Mouse (Mus musculus) layer of hippocampus, adult 2 months (tissue): ENCODE results near the gene Pla2g12b. TPM values are rescaled to one million over a fixed set of nuclear protein-coding genes. Genes with fewer than 3 reads are reported as not detected.

Experiments
- DNase-seq, 2 experiments: peaks; one replicate each; pipeline ENCODE4 v3.0.0; 2022; ENCODE audit warnings: low spot score in 2 of 2
- H3K27ac ChIP-seq: fragments of 200-600 bp; 2 replicates; pipeline ENCODE4 v1.8.1; 2022
- H3K4me3 ChIP-seq: fragments of 200-600 bp; 2 replicates; pipeline ENCODE4 v1.8.1; 2022; ENCODE audit warnings: mild to moderate bottlenecking
- CTCF ChIP-seq: fragments of 200-600 bp; conservative IDR thresholded peaks from 2 replicates; pipeline ENCODE4 v1.8.1; 2022; ENCODE audit warnings: antibody characterized with exemption, mild to moderate bottlenecking, moderate library complexity
- total RNA-seq, 2 experiments: library from RNA; stranded (reverse); gene quantifications; 2 replicates each; pipeline ENCODE4 v1.2.3; 2021

Pla2g12b gene
- total RNA-seq, 2 experiments from 2014 or later: not detected

DNA sequence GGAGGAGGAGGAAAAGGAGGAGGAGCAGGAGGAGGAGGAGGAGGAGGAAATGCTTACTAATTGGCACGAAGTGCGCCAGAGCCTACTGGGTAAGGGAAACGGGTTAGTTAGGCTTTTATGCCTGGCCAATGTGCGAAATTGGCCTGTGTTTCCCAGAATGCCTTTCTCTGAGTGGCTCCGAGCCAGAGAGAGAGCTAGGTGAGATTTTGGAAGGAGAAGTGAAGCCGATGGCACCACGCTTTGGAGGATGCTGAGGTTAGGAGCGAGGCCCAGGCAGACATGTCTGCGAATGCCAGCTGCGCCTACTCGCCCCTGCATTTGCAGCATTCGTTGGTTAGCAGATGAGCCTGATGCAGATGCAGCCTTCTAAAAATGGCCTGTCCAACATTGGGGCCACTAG, 56.3 kb downstream of the Pla2g12b start:
- TF ChIP-seq CTCF: no peak
- H3K4me3 ChIP-seq: no peak overlapping the region; the same call in 1 of the 2 replicates
- peak overlapping the region; percentile 80 for H3K27ac ChIP-seq
- DNase-seq: peak; percentile 39 to 42

- TF ChIP-seq CTCF: no peak
- H3K27ac ChIP-seq: no peak overlapping the region
- no peak for DNase-seq
- no peak overlapping the region for H3K4me3 ChIP-seq
Measured at GRCm38 (mm10) chr10:59462307-59462706, 58.8 kb downstream of the Pla2g12b start.

GRCm38 (mm10) chr10:59465546-59465945, 62.1 kb downstream of the Pla2g12b start:
- Histone ChIP-seq H3K27ac (no peak overlapping the region), H3K4me3 (no peak overlapping the region)
- DNase-seq: no peak
- TF ChIP-seq CTCF: no peak

- no peak overlapping the region for H3K27ac ChIP-seq
- no peak for DNase-seq
- no peak for TF ChIP-seq CTCF
- no peak overlapping the region for H3K4me3 ChIP-seq
Measured at GRCm38 (mm10) chr10:59466626-59467025, 63.2 kb downstream of the Pla2g12b start.

DNA sequence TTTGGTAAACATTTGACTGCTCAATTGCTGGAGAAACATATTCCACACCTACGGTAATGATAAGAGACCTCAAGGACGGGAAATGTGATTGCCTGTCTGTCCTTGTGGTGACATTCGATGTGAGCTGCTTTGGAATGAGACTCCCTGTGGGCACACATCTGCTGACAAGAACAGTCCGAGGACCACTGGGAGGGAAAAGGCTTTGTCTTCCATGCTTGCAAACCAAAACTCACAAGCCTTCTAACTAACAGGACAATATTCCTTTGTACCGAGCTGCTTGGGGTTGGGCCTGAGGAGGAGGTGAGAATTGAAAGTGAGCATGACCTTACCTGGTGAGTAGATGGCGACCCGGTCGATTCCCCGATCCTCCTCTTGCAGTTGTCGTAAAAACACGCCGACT, 63.8 kb downstream of the Pla2g12b start:
- no peak overlapping the region for H3K4me3 ChIP-seq
- no peak for TF ChIP-seq CTCF
- no peak overlapping the region for H3K27ac ChIP-seq
- DNase-seq: no peak

- TF ChIP-seq CTCF: no peak
- H3K27ac ChIP-seq: peak overlapping the region; percentile 6; the same call in 1 of the 2 replicates
- peak; percentile 39 to 46 for DNase-seq
- H3K4me3 ChIP-seq: no peak overlapping the region
Measured at GRCm38 (mm10) chr10:59470451-59470850, 67.0 kb downstream of the Pla2g12b start.

Other genes with a start within 250 kb of the Pla2g12b start
- gene Sept10, start 181.8 kb upstream of the Pla2g12b start, total RNA-seq: 1 to 10 TPM; 8.0 to 8.7 TPM
- gene Sowahc, start 181.7 kb upstream of the Pla2g12b start, total RNA-seq: 1 to 10 TPM; 6.6 to 7.4 TPM
- 10 to 100 TPM; 41.9 to 48.9 TPM for gene P4ha1, start 80.4 kb upstream of the Pla2g12b start, total RNA-seq
- 10 to 100 TPM; 28.5 to 38.1 TPM for gene Gm10273, start 8.0 kb upstream of the Pla2g12b start, total RNA-seq
- gene Oit3, start 38.1 kb downstream of the Pla2g12b start, total RNA-seq: 1 to 10 TPM in 1 of 2 experiments, under 1 TPM in 1; 0.32 to 1.0 TPM
- not detected for gene Gm10322, start 212.4 kb downstream of the Pla2g12b start, total RNA-seq
- 10 to 100 TPM; 53.8 to 54.8 TPM for gene Mcu, start 213.0 kb downstream of the Pla2g12b start, total RNA-seq